Mouse (Mus musculus): ENCODE results near the gene Tbcc. TPM values are rescaled to one million over a fixed set of nuclear protein-coding genes. Genes with fewer than 3 reads are reported as not detected.
A peak's percentile ranks its signal among the peaks of the same experiment; 100 is the strongest.

Gene Tbcc
- total and polyA plus RNA-seq, 3 experiments, result 19.3 to 31.8 TPM; not detected in 1

GRCm38 (mm10) chr17:46866836-46867235, 23.6 kb upstream of the Tbcc start:
- no peak overlapping the region for H3K9ac ChIP-seq (ENCODE audit: control insufficient read depth, low read depth, low read length, poor library complexity, severe bottlenecking)
- H3K79me2 ChIP-seq (ENCODE audit: control insufficient read depth, insufficient read depth, low read length, poor library complexity), result no peaks in the 10 kb centered on the region
- H3K27ac ChIP-seq (ENCODE audit: control insufficient read depth, low read depth, low read length), result no peak overlapping the region
- TF ChIP-seq MAZ (IDR thresholded peaks at IDR 0.05; ENCODE audit: low read depth, low read length), result no peak
- TF ChIP-seq CHD1 (IDR thresholded peaks at IDR 0.05; ENCODE audit: low read depth, low read length), result no peak
- TF ChIP-seq RAD21 (IDR thresholded peaks at IDR 0.05; ENCODE audit: low read depth, low read length), result no peak
- no peak for TF ChIP-seq MYB (IDR thresholded peaks at IDR 0.05; ENCODE audit: low read depth, low read length)
- no peak for DNase-seq (ENCODE audit: low read depth, low spot score)
- H3K4me1 ChIP-seq (ENCODE audit: control insufficient read depth in 1 of 2, insufficient read depth in 2 of 2, low read length in 2 of 2), result peaks cover 5 to 26% of the 10 kb centered on the region in 2 experiments
- H3K27me3 ChIP-seq (ENCODE audit: control insufficient read depth in 1 of 2, insufficient read depth in 2 of 2, low read length in 2 of 2), result no peaks in the 10 kb centered on the region
- no peak overlapping the region for H3K4me3 ChIP-seq (ENCODE audit: control insufficient read depth in 1 of 2, insufficient read depth in 1 of 2, low read depth in 2 of 2, low read length in 2 of 2)
- peaks cover 0 to 14% of the 10 kb centered on the region in 2 experiments; a peak in 2 of 4 replicates for H3K36me3 ChIP-seq (ENCODE audit: control insufficient read depth in 1 of 2, insufficient read depth in 2 of 2, low read length in 2 of 2)
- H3K9me3 ChIP-seq (replicated peaks; ENCODE audit: insufficient read depth, low read length), result no peaks in the 10 kb centered on the region

- peaks cover 0 to 15% of the 10 kb centered on the region in 2 experiments; a peak in 2 of 4 replicates for H3K36me3 ChIP-seq (ENCODE audit: control insufficient read depth in 1 of 2, insufficient read depth in 2 of 2, low read length in 2 of 2)
- H3K79me2 ChIP-seq (ENCODE audit: control insufficient read depth, insufficient read depth, low read length, poor library complexity), result no peaks in the 10 kb centered on the region
- H3K9ac ChIP-seq (ENCODE audit: control insufficient read depth, low read depth, low read length, poor library complexity, severe bottlenecking), result no peak overlapping the region
- peaks cover 5 to 32% of the 10 kb centered on the region in 2 experiments for H3K4me1 ChIP-seq (ENCODE audit: control insufficient read depth in 1 of 2, insufficient read depth in 2 of 2, low read length in 2 of 2)
- H3K9me3 ChIP-seq (replicated peaks; ENCODE audit: insufficient read depth, low read length), result no peaks in the 10 kb centered on the region
- TF ChIP-seq ELF1 (IDR thresholded peaks at IDR 0.05; ENCODE audit: low read depth, low read length) (peak; percentile 23; the same call in 1 of the 2 replicates), POLR2A (IDR thresholded peaks at IDR 0.05; ENCODE audit: control insufficient read depth in 1 of 2, insufficient read depth in 1 of 2, low read depth in 1 of 2, low read length in 2 of 2, poor library complexity in 1 of 2) (no peak), MAX (IDR thresholded peaks at IDR 0.05; ENCODE audit: low read length) (0 out of 2 replicates have a peak, but pooled peaks have one; percentile 20), ZC3H11A (IDR thresholded peaks at IDR 0.05; ENCODE audit: low read depth, low read length) (no peak), CTCF (IDR thresholded peaks at IDR 0.05 in 2 of 3, conservative IDR thresholded peaks at IDR 0.05 in 1 of 3; ENCODE audit: control insufficient read depth in 1 of 3, insufficient read depth in 1 of 3, low read depth in 2 of 3, low read length in 3 of 3, poor library complexity in 1 of 3, severe bottlenecking in 1 of 3) (peak in 2 of 3 experiments; percentile 7 to 29; a peak in 1 of 6 replicates), MYC (IDR thresholded peaks at IDR 0.05; ENCODE audit: low read depth, low read length) (0 out of 2 replicates have a peak, but pooled peaks have one; percentile 7), UBTF (IDR thresholded peaks at IDR 0.05; ENCODE audit: borderline replicate concordance, insufficient read depth, low read depth, low read length) (no peak), MXI1 (IDR thresholded peaks at IDR 0.05; ENCODE audit: low read depth, low read length) (peak; percentile 29; the same call in 1 of the 2 replicates), ETS1 (IDR thresholded peaks at IDR 0.05; ENCODE audit: low read depth, low read length) (peak; percentile 34; the same call in 1 of the 2 replicates), MAFK (IDR thresholded peaks at IDR 0.05; ENCODE audit: borderline replicate concordance, low read depth, low read length) (no peak), ZNF384 (IDR thresholded peaks at IDR 0.05; ENCODE audit: low read depth, low read length) (0 out of 2 replicates have a peak, but pooled peaks have one; percentile 2), HCFC1 (IDR thresholded peaks at IDR 0.05; ENCODE audit: low read depth, low read length) (0 out of 2 replicates have a peak, but pooled peaks have one; percentile 21)
- H3K27me3 ChIP-seq (ENCODE audit: control insufficient read depth in 1 of 2, insufficient read depth in 2 of 2, low read length in 2 of 2), result no peaks in the 10 kb centered on the region
- H3K27ac ChIP-seq (ENCODE audit: control insufficient read depth, low read depth, low read length), result peak overlapping the region; percentile 43
- H3K4me3 ChIP-seq (ENCODE audit: control insufficient read depth in 1 of 2, insufficient read depth in 1 of 2, low read depth in 2 of 2, low read length in 2 of 2), result no peak overlapping the region
- DNase-seq (ENCODE audit: low read depth, low spot score), result peak; percentile 80
Observed at GRCm38 (mm10) chr17:46870204-46870798, 20.2 kb upstream of the Tbcc start.

Data from MEL (cell line).